Mouse (Mus musculus) left cerebral cortex, adult 9 months (tissue): ENCODE measurements around the gene Pkn3.
"Not testable (repeated sequence)": the region's sequence is repeated elsewhere in the genome, so short reads cannot be mapped to it uniquely, and the experiment has no call there.

Source experiments
- DNase-seq, 2 experiments: peaks; one replicate each; pipeline ENCODE4 v3.0.0; 2022; ENCODE audit warnings: low spot score in 2 of 2

The Pkn3 gene

DNA sequence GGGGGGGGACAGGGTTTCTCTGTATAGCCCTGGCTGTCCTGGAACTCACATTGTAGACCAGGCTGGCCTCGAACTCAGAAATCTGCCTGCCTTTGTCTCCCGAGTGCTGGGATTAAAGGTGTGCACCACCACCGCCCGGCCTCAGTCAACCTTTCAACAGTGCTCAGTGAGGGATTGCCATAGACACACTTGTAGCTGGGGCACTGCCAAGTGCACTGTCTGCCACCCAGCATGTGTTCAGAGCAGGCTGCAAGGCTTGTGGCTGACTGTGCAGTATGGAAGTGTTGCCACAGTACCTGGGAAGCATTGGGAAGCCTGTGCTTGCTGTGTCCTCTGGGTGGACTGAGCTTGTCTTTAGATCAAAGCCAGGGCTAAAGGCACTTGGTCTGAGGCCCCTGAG is 62.5 kb downstream of the Pkn3 start:
- DNase-seq, result not testable (repeated sequence)
